Mouse (Mus musculus) layer of hippocampus, adult 9-11 months (tissue): ENCODE measurements at regions not wholly inside any gene's neighbourhood (a gene's known extent, or its start where the extent isn't known, plus 50 kb on each side); places are given as distances from the start of the nearest gene placed in this dataset.

Source experiments
- DNase-seq: peaks from one replicate; pipeline ENCODE4 v3.0.0; 2022

GRCm38 (mm10) chr17:85932360-85933132, 212.4 kb downstream of the Srbd1 start:
- no peak for DNase-seq

GRCm38 (mm10) chr17:85931955-85932354, 213.0 kb downstream of the Srbd1 start:
- DNase-seq, result no peak

- peak; percentile 5 for DNase-seq
Measured at GRCm38 (mm10) chr17:85930789-85931188, 214.2 kb downstream of the Srbd1 start.

GRCm38 (mm10) chr17:85930331-85930730, 214.6 kb downstream of the Srbd1 start:
- DNase-seq, result no peak

GRCm38 (mm10) chr17:85929699-85930286, 215.2 kb downstream of the Srbd1 start:
- DNase-seq, result no peak

- no peak for DNase-seq
Measured at GRCm38 (mm10) chr17:85928543-85928942, 216.4 kb downstream of the Srbd1 start.

- DNase-seq, result no peak
Measured at GRCm38 (mm10) chr17:85927261-85927660, 217.7 kb downstream of the Srbd1 start.

- DNase-seq, result no peak
Measured at GRCm38 (mm10) chr17:85926044-85926443, 218.9 kb downstream of the Srbd1 start.

GRCm38 (mm10) chr17:85921219-85921673, 223.7 kb downstream of the Srbd1 start:
- DNase-seq, result no peak

GRCm38 (mm10) chr17:85919868-85920267, 225.1 kb downstream of the Srbd1 start:
- DNase-seq, result no peak

- DNase-seq, result no peak
Measured at GRCm38 (mm10) chr17:85915870-85916269, 227.8 kb upstream of the Six2 start.

- no peak for DNase-seq
Measured at GRCm38 (mm10) chr17:85914062-85914461, 226.0 kb upstream of the Six2 start.

- no peak for DNase-seq
Measured at GRCm38 (mm10) chr17:85908709-85909108, 220.6 kb upstream of the Six2 start.

- no peak for DNase-seq
Measured at GRCm38 (mm10) chr17:85906597-85907187, 218.6 kb upstream of the Six2 start.

GRCm38 (mm10) chr17:85902575-85902974, 214.5 kb upstream of the Six2 start:
- DNase-seq, result no peak

GRCm38 (mm10) chr17:85899096-85899495, 211.0 kb upstream of the Six2 start:
- DNase-seq, result no peak

GRCm38 (mm10) chr17:85895978-85896377, 207.9 kb upstream of the Six2 start:
- DNase-seq, result no peak

- no peak for DNase-seq
Measured at GRCm38 (mm10) chr17:85891243-85891642, 203.2 kb upstream of the Six2 start.

- no peak for DNase-seq
Measured at GRCm38 (mm10) chr17:85889746-85890532, 201.9 kb upstream of the Six2 start.

- no peak for DNase-seq
Measured at GRCm38 (mm10) chr17:85888568-85889398, 200.7 kb upstream of the Six2 start.

- DNase-seq, result no peak
Measured at GRCm38 (mm10) chr17:85886675-85887074, 198.6 kb upstream of the Six2 start.

- DNase-seq, result no peak
Measured at GRCm38 (mm10) chr17:85886237-85886636, 198.2 kb upstream of the Six2 start.
